Mouse (Mus musculus) thymus, adult 2 months (tissue): ENCODE measurements at regions not wholly inside any gene's neighbourhood (a gene's known extent, or its start where the extent isn't known, plus 50 kb on each side); places are given as distances from the start of the nearest gene placed in this dataset.

ENCODE experiments used
- DNase-seq: peaks from one replicate; pipeline ENCODE4 v3.0.0; 2021
- H3K27ac ChIP-seq: fragments of 200-500 bp; 2 replicates; pipeline ENCODE4 v1.5.1; 2012; ENCODE audit warnings: low read length, control low read depth; ENCODE audit not compliant: control insufficient read depth, insufficient read depth
- H3K27me3 ChIP-seq: fragments of 200-500 bp; 2 replicates; pipeline ENCODE4 v1.6.1; 2012; ENCODE audit warnings: mild to moderate bottlenecking, low read length, moderate library complexity, mixed read lengths; ENCODE audit not compliant: control insufficient read depth, insufficient read depth
- H3K36me3 ChIP-seq: fragments of 200-500 bp; 2 replicates; pipeline ENCODE4 v1.6.1; 2012; ENCODE audit warnings: mild to moderate bottlenecking, low read length, moderate library complexity; ENCODE audit not compliant: control insufficient read depth, insufficient read depth
- H3K4me1 ChIP-seq: fragments of 200-500 bp; replicated peaks from 2 replicates; pipeline ENCODE4 v1.6.1; 2012; ENCODE audit warnings: low read length; ENCODE audit not compliant: control insufficient read depth, insufficient read depth
- H3K4me3 ChIP-seq: fragments of 200-500 bp; 2 replicates; pipeline ENCODE4 v1.5.1; 2012; ENCODE audit warnings: mild to moderate bottlenecking, low read length, control low read depth, moderate library complexity; ENCODE audit not compliant: control insufficient read depth, insufficient read depth
- CTCF ChIP-seq: fragments of 200-500 bp; IDR thresholded peaks from 2 replicates; pipeline ENCODE4 v1.5.1; 2012; ENCODE audit warnings: mild to moderate bottlenecking, control low read depth, low read length, moderate library complexity, borderline replicate concordance; ENCODE audit not compliant: control insufficient read depth, poor library complexity, insufficient read depth; ENCODE audit errors: extremely low read depth
- POLR2A ChIP-seq: fragments of 200-500 bp; IDR thresholded peaks from 2 replicates; pipeline ENCODE4 v1.6.1; 2012; ENCODE audit warnings: mild to moderate bottlenecking, low read length, control low read depth, moderate library complexity; ENCODE audit not compliant: control insufficient read depth, poor library complexity, insufficient read depth; ENCODE audit errors: extremely low read depth
- WGBS: fragments of 180-500 bp; shearing (Covaris S2); methylation state at CpG from one replicate; pipeline ENCODE4 v1.1.7; 2018; 5-methylcytosine and 5-hydroxymethylcytosine counted together

DNA sequence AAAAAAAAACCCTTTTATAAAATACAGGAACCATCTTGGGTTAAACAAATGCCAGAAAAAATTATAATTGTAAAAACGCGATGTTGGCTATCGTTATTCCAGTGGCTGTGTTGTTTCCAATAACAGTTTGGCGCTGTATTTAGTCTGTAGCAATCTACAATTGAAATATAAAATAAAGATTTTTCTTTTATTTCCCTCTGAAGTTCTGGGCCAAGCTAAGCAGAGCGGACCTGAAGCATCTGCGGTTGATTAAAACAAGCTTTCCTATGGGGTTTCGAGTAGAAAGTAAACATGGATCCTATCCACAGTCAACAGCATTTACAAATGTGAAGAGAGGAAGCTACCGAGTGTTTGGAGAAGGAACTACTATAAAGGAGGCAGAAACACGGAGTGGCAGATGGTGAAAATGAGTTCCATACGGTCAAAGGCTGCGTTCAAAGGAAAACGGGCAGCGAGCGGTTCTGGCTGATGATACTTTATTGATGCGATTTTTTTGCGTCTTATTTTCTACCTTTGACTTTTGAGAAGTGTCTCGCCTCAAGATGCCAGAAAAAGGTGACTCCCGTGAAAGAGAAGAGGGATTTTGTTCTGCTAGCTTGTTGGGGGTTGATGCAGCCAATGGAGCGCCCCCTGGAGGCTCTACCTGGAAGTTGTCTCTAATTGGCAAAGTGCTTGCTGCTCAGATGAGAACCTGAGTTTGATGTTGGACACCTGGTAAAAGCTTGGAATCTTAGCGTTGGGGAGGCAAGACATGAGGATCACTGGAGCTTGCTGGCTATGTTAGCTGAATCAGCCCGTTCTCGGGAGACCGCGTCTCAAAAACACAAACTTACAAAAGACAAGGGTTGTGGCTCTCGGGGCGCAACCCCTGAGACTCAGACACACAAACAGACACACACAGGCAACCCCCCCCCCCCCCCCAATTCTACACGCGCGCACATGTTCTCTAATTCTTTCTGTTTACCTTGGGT lies 96.7 kb upstream of the Psmd7 start:
- TF ChIP-seq CTCF (no peak), POLR2A (no peak)
- Histone ChIP-seq H3K36me3 (no peaks in the 10 kb centered on the region), H3K27me3 (no peaks in the 10 kb centered on the region), H3K4me3 (no peak overlapping the region), H3K4me1 (no peaks in the 10 kb centered on the region), H3K27ac (no peak overlapping the region)
- WGBS = 79% methylated on average over 29 of the region's 29 CpGs
- peak; percentile 4 for DNase-seq

GRCm38 (mm10) chr8:107686936-107687335 lies 98.7 kb upstream of the Psmd7 start:
- 91% methylated on average over 5 of the region's 5 CpGs for WGBS
- no peaks in the 10 kb centered on the region for H3K36me3 ChIP-seq
- H3K27ac ChIP-seq = no peak overlapping the region
- no peaks in the 10 kb centered on the region for H3K27me3 ChIP-seq
- no peak overlapping the region for H3K4me3 ChIP-seq
- TF ChIP-seq POLR2A = no peak
- no peak for TF ChIP-seq CTCF
- DNase-seq = no peak
- H3K4me1 ChIP-seq = no peaks in the 10 kb centered on the region

- H3K4me3 ChIP-seq = no peak overlapping the region
- TF ChIP-seq CTCF (no peak), POLR2A (no peak)
- DNase-seq = no peak
- H3K36me3 ChIP-seq = no peaks in the 10 kb centered on the region
- no peaks in the 10 kb centered on the region for H3K27me3 ChIP-seq
- WGBS = 94% methylated on average over 9 of the region's 9 CpGs
- H3K27ac ChIP-seq = no peak overlapping the region
- no peaks in the 10 kb centered on the region for H3K4me1 ChIP-seq
These were observed 99.3 kb upstream of the Psmd7 start for GRCm38 (mm10) chr8:107687529-107687928.

DNA sequence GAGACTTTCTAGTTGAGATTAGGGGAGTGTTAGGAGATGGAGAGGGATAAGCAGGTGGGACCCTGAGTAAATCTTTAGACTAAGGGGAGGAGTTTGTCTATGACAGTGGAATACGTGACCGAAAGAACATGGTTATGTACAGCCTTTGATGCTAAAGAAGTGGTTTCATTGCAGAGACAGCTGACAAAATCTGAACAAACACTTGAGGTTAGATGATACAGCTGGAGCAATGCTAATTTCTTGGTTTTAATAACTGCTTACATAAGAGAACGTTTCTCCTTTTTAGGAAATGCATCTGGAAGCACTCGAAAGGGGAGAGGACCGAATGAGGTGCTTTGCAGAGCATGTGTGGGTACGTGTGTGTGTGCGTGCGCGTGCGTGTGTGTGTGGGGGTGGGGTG lies 100.8 kb upstream of the Psmd7 start:
- Histone ChIP-seq H3K4me1 (no peaks in the 10 kb centered on the region), H3K27me3 (no peaks in the 10 kb centered on the region), H3K36me3 (no peaks in the 10 kb centered on the region), H3K4me3 (no peak overlapping the region), H3K27ac (no peak overlapping the region)
- no peak for TF ChIP-seq CTCF
- no peak for TF ChIP-seq POLR2A
- no peak for DNase-seq
- 84% methylated on average over 10 of the region's 10 CpGs for WGBS

DNA sequence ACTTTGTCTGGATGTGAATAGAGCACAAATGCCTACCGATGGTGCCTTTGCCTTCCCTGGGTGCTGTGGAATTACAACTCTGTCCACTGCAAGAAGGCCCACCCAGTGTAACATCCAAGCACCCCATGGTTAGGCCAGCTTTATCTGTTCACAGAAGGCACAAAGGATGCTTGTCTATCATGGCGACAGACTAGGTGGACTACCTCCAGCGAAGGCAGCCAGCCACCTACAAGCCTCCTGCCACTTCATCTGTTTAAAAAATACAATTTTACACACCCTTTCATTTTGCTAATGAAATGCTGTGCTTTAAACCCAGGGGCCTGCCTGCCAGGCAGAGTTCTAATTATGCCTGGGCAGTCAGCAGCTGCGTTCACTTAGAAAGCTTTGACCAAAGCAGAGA lies 103.0 kb upstream of the Psmd7 start:
- H3K4me1 ChIP-seq = no peaks in the 10 kb centered on the region
- DNase-seq = no peak
- no peak overlapping the region for H3K27ac ChIP-seq
- WGBS = 99% methylated on average over 4 of the region's 4 CpGs
- H3K36me3 ChIP-seq = no peaks in the 10 kb centered on the region
- H3K27me3 ChIP-seq = no peaks in the 10 kb centered on the region
- no peak for TF ChIP-seq CTCF
- no peak for TF ChIP-seq POLR2A
- no peak overlapping the region for H3K4me3 ChIP-seq

DNA sequence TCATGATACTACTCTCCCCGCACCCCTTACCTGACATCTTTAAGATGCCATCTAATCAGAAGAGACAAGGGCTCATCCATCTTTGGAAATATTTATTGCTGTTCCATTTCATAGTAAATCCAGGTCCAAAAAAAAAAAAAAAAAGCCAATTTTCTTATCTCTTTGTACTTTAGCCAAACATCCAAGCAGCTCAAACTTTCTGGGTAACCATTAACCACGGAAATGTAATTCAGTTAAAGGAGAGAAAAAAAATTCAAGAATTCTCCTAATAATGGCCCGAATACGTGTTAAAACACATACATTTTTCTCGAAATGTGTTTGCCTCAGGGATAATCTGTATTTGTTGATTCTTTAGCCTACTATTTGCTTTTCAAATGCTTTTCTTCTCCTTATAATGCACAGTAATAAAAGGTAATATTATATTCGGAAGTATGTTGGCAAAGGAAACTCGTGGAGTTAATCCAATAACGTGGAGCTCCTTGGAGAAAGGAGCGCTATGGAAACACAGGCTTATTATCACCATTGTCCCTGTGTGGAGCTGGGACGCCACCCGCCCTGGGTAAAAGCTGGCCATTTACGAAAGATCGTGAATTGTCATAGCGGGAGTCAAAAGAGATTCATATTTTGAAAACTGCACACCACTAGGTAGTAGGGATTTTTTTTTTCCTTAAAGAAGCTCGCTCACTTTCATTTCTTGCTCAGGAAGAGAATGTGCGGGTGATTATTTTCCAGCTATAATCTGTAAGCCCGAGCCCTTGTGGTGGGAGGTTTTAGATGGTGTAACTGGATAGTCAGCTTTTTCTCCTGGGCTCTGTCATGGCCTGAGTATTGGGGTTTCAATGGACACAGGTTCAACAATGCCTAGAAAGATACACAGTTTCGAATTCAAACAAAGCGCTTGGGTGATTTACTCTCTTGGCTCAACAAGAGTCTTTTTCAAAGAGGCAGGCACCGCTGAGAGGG lies 108.4 kb upstream of the Psmd7 start:
- H3K36me3 ChIP-seq = no peaks in the 10 kb centered on the region
- H3K27ac ChIP-seq = no peak overlapping the region
- H3K27me3 ChIP-seq = no peaks in the 10 kb centered on the region
- no peak overlapping the region for H3K4me3 ChIP-seq
- no peaks in the 10 kb centered on the region for H3K4me1 ChIP-seq
- DNase-seq = no peak
- TF ChIP-seq POLR2A (no peak), CTCF (no peak)
- 91% methylated on average over 20 of the region's 20 CpGs for WGBS
